Mouse (Mus musculus) myocyte (in vitro differentiated cells): ENCODE measurements around the gene Naaladl2. TPM values are rescaled to one million over a fixed set of nuclear protein-coding genes. Genes with fewer than 3 reads are reported as not detected.

Source experiments
- H3K27me3 ChIP-seq: one replicate; pipeline ENCODE4 v1.6.1; 2011; ENCODE audit not compliant: control insufficient read depth, insufficient read depth, insufficient read length
- H3K36me3 ChIP-seq: one replicate; pipeline ENCODE4 v1.6.1; 2011; ENCODE audit not compliant: control insufficient read depth, insufficient read depth
- H3K4me2 ChIP-seq: one replicate; pipeline ENCODE4 v1.6.1; 2011; ENCODE audit warnings: low read depth, control low read depth
- H3K4me3 ChIP-seq: one replicate; pipeline ENCODE4 v1.5.1; 2011; ENCODE audit warnings: mild to moderate bottlenecking, control low read depth, moderate library complexity
- H3K79me2 ChIP-seq: one replicate; pipeline ENCODE4 v1.6.1; 2011; ENCODE audit not compliant: control insufficient read depth, insufficient read depth
- H3ac ChIP-seq: one replicate; pipeline ENCODE4 v1.6.1; 2011; ENCODE audit not compliant: control insufficient read depth, insufficient read length
- CEBPB ChIP-seq: IDR thresholded peaks from 2 replicates; pipeline ENCODE4 v1.6.1; 2011; ENCODE audit warnings: mild to moderate bottlenecking, moderate library complexity; ENCODE audit not compliant: poor library complexity, insufficient read depth, severe bottlenecking
- E2F4 ChIP-seq: IDR thresholded peaks from one replicate; pipeline ENCODE4 v1.6.1; 2011; ENCODE audit warnings: mild to moderate bottlenecking, control low read depth, moderate library complexity; ENCODE audit not compliant: insufficient read depth
- MAX ChIP-seq: IDR thresholded peaks from one replicate; pipeline ENCODE4 v1.6.1; 2011; ENCODE audit warnings: low read depth, mild to moderate bottlenecking, control low read depth
- MYOD1 ChIP-seq, 3 experiments: IDR thresholded peaks; one replicate each; pipeline ENCODE4 v1.6.1; 2011; ENCODE audit warnings: control low read depth in 2 of 3, low read depth in 2 of 3, mild to moderate bottlenecking in 2 of 3, moderate library complexity in 1 of 3; ENCODE audit not compliant: insufficient read length in 2 of 3, control insufficient read depth in 1 of 3
- MYOG ChIP-seq, 3 experiments: IDR thresholded peaks; one replicate each; pipeline ENCODE4 v1.6.1; 2011; ENCODE audit warnings: control low read depth in 2 of 3, low read depth in 2 of 3, mild to moderate bottlenecking in 2 of 3; ENCODE audit not compliant: insufficient read length in 2 of 3, control insufficient read depth in 1 of 3, insufficient read depth in 1 of 3
- POLR2A ChIP-seq: IDR thresholded peaks from one replicate; pipeline ENCODE4 v1.6.1; 2011; ENCODE audit warnings: low read depth, mild to moderate bottlenecking, control low read depth, moderate library complexity; ENCODE audit not compliant: insufficient read length
- POLR2AphosphoS2 ChIP-seq: IDR thresholded peaks from one replicate; pipeline ENCODE4 v1.6.1; 2011; ENCODE audit warnings: low read depth, control low read depth; ENCODE audit not compliant: insufficient read length
- REST ChIP-seq: IDR thresholded peaks from one replicate; pipeline ENCODE4 v1.6.1; 2011; ENCODE audit warnings: mild to moderate bottlenecking, control low read depth, moderate library complexity; ENCODE audit not compliant: insufficient read depth, insufficient read length
- SRF ChIP-seq: IDR thresholded peaks from one replicate; pipeline ENCODE4 v1.6.1; 2011; ENCODE audit warnings: low read depth; ENCODE audit not compliant: control insufficient read depth, insufficient read length
- TCF12 ChIP-seq: IDR thresholded peaks from one replicate; pipeline ENCODE4 v1.6.1; 2011; ENCODE audit warnings: mild to moderate bottlenecking, control low read depth; ENCODE audit not compliant: poor library complexity, insufficient read depth, severe bottlenecking
- TCF3 ChIP-seq: IDR thresholded peaks from one replicate; pipeline ENCODE4 v1.6.1; 2011; ENCODE audit warnings: low read depth, control low read depth; ENCODE audit not compliant: insufficient read length
- USF1 ChIP-seq: IDR thresholded peaks from one replicate; pipeline ENCODE4 v1.6.1; 2011; ENCODE audit warnings: low read depth, mild to moderate bottlenecking, control low read depth, moderate library complexity
- polyA plus RNA-seq: library from polyadenylated mRNA; unstranded; fragments of >200 nt; fragmentation: generic; extraction: Trizol; gene quantifications from one replicate; pipeline ENCODE4 v1.2.1, GENCODE M21; 2012; ENCODE audit warnings: missing spikeins

Gene Naaladl2
- polyA plus RNA-seq, 1 experiment: not detected

GRCm38 (mm10) chr3:25131848-25132247 is 12.2 kb downstream of the Naaladl2 start:
- Histone ChIP-seq H3K79me2 (no peaks in the 10 kb centered on the region), H3K36me3 (no peaks in the 10 kb centered on the region), H3K4me3 (no peak overlapping the region), H3K27me3 (no peaks in the 10 kb centered on the region), H3K4me2 (no peak overlapping the region), H3ac (no peak overlapping the region)
- TF ChIP-seq POLR2AphosphoS2 (no peak), E2F4 (no peak), REST (no peak), TCF3 (no peak), POLR2A (no peak), MYOD1 (IDR thresholded peaks at IDR 0.05; ENCODE audit: control insufficient read depth in 1 of 3, insufficient read length in 2 of 3, low read depth in 2 of 3) (no peak), CEBPB (no peak), MYOG (IDR thresholded peaks at IDR 0.05; ENCODE audit: control insufficient read depth in 1 of 3, insufficient read depth in 1 of 3, insufficient read length in 2 of 3, low read depth in 2 of 3) (no peak), USF1 (no peak)

DNA sequence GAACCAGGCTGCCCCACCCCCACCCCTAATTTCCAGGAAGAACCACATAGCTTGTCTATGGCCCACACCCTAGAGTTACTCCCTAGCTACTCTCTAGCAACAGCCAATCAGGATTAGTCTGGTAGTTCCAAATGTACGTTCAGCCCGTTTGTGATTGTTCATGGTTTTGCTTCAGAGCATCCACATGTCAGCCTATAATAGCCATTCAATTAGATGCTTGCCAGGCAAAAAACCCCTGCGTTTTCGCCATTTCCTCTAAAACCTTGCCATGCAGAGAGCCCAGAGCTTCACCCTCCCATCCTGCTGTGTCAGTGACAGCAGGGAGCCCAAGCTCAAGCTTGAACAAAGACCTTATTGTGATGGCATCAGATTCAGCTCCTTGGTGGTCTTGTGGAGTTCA is 16.2 kb downstream of the Naaladl2 start:
- Histone ChIP-seq H3K27me3 (no peaks in the 10 kb centered on the region), H3K36me3 (no peaks in the 10 kb centered on the region), H3K4me2 (no peak overlapping the region), H3K4me3 (no peak overlapping the region), H3ac (no peak overlapping the region), H3K79me2 (no peaks in the 10 kb centered on the region)
- TF ChIP-seq CEBPB (no peak), MAX (no peak), TCF3 (no peak), TCF12 (no peak), MYOG (IDR thresholded peaks at IDR 0.05; ENCODE audit: control insufficient read depth in 1 of 3, insufficient read depth in 1 of 3, insufficient read length in 2 of 3, low read depth in 2 of 3) (no peak), POLR2A (no peak), E2F4 (no peak), SRF (no peak), MYOD1 (IDR thresholded peaks at IDR 0.05; ENCODE audit: control insufficient read depth in 1 of 3, insufficient read length in 2 of 3, low read depth in 2 of 3) (no peak)

DNA sequence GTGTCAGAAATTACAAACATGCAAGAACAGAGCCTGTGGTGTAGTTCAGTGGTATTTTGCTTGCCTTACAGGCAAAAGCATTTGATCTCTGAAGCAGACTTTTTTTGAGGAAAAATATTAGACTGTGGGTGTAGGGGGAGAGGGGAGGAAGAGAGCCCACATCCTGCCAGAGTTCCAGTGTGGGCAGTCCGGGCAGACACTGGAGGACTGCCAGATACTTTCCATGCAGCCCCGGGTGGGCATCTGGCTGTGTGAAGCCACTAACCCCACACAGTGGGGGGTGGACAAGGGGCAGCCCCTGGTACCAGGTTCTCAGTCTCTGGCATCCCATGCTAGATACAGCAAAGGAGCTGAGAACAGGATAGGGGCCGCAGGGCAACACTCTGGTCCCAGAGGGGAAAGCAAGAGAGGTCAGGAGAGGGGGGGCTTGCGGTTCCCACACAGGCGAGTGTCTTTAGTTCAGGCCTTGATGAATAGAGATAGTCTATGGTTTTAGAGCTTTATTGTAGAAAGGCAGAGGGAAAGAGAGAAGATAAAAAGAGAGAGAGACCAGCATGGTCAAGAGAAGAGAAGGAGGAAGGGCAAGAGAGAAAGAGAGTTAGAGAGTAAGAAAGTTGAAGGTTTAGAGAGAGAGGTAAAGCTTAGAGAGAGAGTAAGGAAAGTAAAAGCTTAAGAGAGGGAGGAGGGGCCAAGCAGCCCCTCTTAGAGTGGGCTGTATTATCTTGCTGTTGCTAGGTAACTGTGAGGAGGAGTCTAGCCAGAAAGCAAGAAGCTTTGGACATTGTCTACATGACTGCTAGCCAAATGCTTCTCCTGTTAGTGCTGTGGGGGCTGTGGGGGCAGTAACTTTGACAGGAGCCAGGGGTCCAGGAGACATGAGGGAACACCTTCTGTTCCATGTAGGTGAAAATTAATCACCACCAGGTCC is 18.9 kb downstream of the Naaladl2 start:
- Histone ChIP-seq H3K79me2 (no peaks in the 10 kb centered on the region), H3K27me3 (no peaks in the 10 kb centered on the region), H3K4me3 (no peak overlapping the region), H3ac (no peak overlapping the region), H3K4me2 (no peak overlapping the region), H3K36me3 (no peaks in the 10 kb centered on the region)
- TF ChIP-seq SRF: no peak
- no peak for TF ChIP-seq REST
- TF ChIP-seq E2F4: no peak
- no peak for TF ChIP-seq CEBPB
- no peak for TF ChIP-seq POLR2A
- no peak for TF ChIP-seq MAX
- TF ChIP-seq USF1: no peak
- no peak for TF ChIP-seq TCF12
- no peak for TF ChIP-seq TCF3
- no peak for TF ChIP-seq MYOG (IDR thresholded peaks at IDR 0.05; ENCODE audit: control insufficient read depth in 1 of 3, insufficient read depth in 1 of 3, insufficient read length in 2 of 3, low read depth in 2 of 3)

- Histone ChIP-seq H3K36me3 (no peaks in the 10 kb centered on the region), H3ac (no peak overlapping the region), H3K79me2 (no peaks in the 10 kb centered on the region), H3K4me3 (no peak overlapping the region), H3K27me3 (no peaks in the 10 kb centered on the region), H3K4me2 (no peak overlapping the region)
- TF ChIP-seq E2F4: no peak
- no peak for TF ChIP-seq MAX
- no peak for TF ChIP-seq TCF3
- no peak for TF ChIP-seq USF1
- no peak for TF ChIP-seq SRF
Observed at GRCm38 (mm10) chr3:25113107-25113506, 31.0 kb downstream of the Naaladl2 start.

GRCm38 (mm10) chr3:25108997-25109396 is 35.1 kb downstream of the Naaladl2 start:
- Histone ChIP-seq H3K4me2 (no peak overlapping the region), H3K4me3 (no peak overlapping the region), H3ac (no peak overlapping the region), H3K36me3 (no peaks in the 10 kb centered on the region), H3K27me3 (no peaks in the 10 kb centered on the region), H3K79me2 (no peaks in the 10 kb centered on the region)
- TF ChIP-seq USF1 (no peak), MYOG (IDR thresholded peaks at IDR 0.05; ENCODE audit: control insufficient read depth in 1 of 3, insufficient read depth in 1 of 3, insufficient read length in 2 of 3, low read depth in 2 of 3) (no peak), TCF12 (no peak), CEBPB (no peak), SRF (no peak), TCF3 (no peak), MAX (no peak), POLR2A (no peak), POLR2AphosphoS2 (no peak), MYOD1 (IDR thresholded peaks at IDR 0.05; ENCODE audit: control insufficient read depth in 1 of 3, insufficient read length in 2 of 3, low read depth in 2 of 3) (no peak), REST (no peak), E2F4 (no peak)
